Mouse (Mus musculus) gonadal fat pad, adult 2 months (tissue): ENCODE measurements around the gene Grhpr. TPM values are rescaled to one million over a fixed set of nuclear protein-coding genes. Genes with fewer than 3 reads are reported as not detected.
"Not testable (repeated sequence)": the region's sequence is repeated elsewhere in the genome, so short reads cannot be mapped to it uniquely, and the experiment has no call there.

Source experiments
- DNase-seq: peaks from one replicate; pipeline ENCODE4 v3.0.0-alpha.2; 2012; ENCODE audit warnings: low read depth
- polyA plus RNA-seq: library from polyadenylated mRNA; depleted of rRNA; stranded (reverse); fragments of >200 nt; gene quantifications from 2 replicates; pipeline ENCODE4 v1.2.3, GENCODE M21; 2012; rRNA removed

The Grhpr gene
- polyA plus RNA-seq, 1 experiment: 120 TPM

DNA sequence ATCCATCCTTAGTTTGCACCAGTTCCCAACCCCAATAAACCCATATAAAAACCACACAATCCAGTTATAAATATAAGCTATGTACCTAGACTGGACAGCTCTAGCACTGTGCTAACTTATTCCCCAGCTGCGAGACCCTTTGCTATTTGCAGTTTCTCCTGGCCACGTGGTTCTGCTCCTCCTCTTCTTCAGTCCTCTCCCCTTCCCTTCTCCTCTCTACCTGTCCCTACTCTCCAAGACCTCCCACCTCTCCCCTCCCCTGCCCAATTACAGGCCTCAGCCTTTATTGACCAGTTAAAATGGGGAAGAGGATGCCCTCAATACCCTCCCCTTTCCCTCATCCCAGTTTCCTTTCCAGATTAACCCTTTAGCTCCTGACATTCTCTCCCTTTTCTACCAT, 32.3 kb downstream of the Grhpr start:
- DNase-seq: no peak

DNA sequence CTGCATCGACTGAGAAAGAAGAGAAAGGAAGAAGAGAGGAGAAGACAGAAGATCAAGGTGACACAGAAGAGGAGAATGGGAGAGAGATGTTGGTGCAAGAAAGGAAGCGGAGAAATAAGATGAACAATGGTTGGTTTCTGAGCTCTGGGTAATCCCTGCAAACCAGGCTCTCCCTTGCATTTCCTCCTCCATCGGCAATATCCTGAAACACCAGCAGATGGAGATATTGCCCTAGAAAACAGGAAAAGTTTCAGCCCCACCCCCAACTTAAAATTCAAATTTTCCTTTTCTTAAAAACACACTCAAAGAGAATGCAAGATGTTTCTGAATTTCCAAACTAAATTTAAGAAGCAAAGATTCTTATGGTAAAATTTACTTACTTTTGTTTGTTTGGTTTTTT, 34.4 kb downstream of the Grhpr start:
- no peak for DNase-seq

GRCm38 (mm10) chr4:45018452-45018980, 37.3 kb downstream of the Grhpr start, which contains the start of gene Polr1e:
Polr1e (plus strand) TSS chr4:45018583.
- peak; percentile 47 for DNase-seq

DNA sequence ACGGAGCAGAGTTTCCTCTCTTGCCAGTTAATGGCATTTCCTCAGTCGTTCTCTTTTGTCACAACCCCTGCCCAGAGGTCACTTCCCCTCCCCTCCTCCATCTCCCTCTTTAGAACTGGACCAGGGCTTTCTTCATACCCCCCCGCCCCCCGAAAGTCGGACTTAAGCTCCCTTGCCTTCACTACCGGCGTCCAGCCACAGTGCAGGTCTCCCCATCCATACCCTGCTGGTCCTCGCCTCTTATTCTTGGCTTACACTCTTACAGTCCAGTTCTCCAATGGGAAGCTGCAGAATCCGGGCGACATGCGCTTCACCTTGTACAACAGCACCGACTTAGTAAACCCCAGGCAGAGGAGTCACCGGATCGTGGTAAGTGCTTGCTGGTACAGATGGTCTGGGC, 37.8 kb downstream of the Grhpr start:
- DNase-seq: no peak

DNA sequence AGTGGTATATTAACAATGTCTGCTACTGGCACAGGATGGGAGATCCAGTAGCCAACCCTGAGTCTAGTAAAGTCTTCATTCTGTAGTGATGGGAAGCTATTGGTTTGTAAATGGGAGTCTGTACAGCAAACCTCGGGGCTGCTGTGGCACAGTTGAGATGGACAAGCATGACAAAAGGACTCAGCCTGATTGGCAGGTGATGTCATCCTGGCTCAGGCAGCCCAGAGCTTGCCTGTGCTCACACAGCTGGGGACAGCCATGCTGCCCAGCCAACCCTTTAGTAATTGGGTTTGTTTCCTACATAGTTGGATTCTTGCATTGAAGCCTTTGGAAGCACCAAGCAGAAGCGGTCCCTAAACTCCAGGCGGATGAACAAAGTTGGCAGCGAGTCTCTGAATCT, 45.3 kb downstream of the Grhpr start:
- DNase-seq: no peak

DNA sequence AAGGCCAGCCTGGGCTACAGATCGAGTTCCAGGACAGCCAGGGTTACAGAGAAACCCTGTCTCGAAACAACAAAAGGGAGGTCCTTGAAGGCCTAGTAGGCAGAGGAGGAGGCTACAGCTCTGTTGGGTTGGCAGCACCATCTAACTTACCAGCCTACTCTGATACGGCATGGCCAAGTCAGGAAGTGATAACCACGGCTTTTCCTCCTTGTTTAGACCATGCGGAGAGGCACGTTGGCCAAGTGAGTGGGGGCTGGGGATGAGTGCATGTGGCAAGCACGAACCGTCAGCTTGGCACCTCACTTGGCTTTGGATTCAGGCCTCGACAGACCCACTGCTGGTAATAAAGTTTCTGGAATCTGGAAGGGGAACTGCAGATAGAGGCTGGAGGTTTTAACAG, 51.4 kb downstream of the Grhpr start:
- DNase-seq: no peak

DNA sequence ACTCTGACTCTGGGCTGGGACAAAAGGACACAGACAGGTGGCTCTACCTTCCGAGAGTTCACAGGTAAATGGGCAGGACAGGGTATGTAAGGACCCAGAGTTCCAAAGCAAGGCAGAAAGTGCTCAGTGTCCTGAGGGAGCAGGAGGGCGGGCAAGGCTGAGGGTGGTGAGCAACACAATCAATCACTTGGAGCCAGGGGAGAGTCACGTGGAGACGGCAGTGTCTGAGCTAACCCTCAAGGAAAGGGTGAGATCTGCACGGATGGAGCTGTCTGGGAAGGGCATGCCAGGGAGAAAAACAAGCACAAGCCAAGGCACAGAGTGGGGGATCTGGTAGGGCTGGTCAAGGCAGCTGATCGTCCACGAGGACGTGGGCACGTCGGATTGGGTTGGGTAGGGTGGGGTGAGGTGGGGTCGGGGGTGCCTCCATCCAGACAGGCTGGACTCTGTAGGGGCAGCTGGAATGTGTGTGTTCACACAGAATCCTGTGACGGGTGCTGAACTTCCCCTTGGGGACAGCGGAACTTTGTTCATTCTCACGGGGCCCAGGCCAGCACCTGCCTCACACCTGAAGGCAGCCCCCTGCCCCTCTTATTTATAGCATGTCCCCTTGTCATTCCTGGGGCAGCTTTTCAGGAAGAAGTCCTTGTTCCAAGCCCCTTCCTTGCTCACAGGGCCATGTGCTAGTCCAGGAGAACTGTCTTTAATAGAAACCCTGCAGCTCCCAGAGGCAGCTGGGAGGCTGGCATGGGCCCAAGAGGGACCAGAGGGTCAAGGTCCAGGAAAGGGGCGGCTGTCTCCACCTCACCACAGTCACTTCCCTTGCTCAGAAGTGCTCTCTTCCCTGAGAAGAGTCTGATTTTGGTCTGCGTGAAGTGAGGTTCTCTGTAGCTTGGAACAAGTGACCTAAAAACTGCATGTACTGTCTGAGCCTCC, 53.8 kb downstream of the Grhpr start:
- no peak for DNase-seq

DNA sequence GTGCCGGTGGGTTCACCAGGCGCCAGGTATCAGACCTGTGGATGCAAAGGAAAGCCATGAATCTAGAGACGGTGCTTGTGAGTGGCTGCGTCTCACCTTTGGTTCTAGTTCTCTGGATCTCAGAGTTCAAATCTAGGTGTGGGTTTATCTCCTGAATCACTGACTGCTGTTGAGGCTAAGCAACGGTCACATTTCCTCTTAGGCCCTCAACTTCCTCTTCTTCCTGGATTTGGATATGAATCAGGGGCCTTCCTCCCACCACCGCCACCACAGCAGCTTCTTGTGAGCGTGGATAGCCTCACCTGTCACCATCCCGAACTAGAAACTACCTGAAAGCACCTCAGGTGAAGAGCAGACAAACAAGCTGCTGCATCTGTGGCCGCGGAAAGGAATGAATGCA, 54.9 kb downstream of the Grhpr start:
- DNase-seq: no peak

DNA sequence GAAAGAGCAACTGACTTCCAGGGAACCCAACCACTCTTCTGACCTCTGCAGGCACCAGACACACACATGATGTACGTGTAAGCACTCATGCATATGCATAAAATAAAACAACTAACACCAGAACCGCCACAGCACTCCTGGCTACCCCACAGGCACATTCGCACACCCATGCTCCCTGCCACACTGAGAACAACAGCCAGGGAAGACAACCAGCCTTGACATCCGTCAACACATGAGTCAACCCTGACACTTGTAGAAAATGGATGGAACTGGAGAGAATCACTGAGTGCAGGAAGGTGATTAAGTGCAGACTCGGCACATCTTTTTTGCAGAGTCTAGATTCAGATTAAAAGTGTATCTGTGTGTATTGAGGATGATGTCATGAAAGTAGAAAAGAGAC, 55.4 kb downstream of the Grhpr start:
- DNase-seq: no peak

- DNase-seq: no peak
Observed at GRCm38 (mm10) chr4:45037455-45038410, 56.5 kb downstream of the Grhpr start.

DNA sequence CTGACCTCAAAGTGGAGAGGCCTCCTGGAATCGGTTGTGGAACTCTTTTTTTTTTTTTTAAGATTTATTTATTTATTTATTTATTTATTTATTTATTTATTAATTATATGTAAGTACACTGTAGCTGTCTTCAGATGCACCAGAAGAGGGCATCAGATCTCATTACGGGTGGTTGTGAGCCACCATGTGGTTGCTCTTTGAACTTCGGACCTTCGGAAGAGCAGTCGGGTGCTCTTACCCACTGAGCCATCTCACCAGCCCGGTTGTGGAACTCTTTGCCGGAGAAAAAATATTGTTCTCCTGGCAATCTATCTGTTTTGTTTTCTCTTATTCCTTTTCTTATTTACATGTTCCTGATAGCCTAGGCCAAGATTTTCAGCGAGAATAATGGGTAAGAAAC, 57.7 kb downstream of the Grhpr start:
- DNase-seq: not testable (repeated sequence)

GRCm38 (mm10) chr4:45039546-45039945, 58.4 kb downstream of the Grhpr start:
- DNase-seq: not testable (repeated sequence)

Other genes with a start within 250 kb of the Grhpr start
- gene Zcchc7, start 225.5 kb upstream of the Grhpr start, polyA plus RNA-seq: 16.8 and 18.4 TPM in 2 replicates
- gene Zbtb5, start 31.0 kb downstream of the Grhpr start, polyA plus RNA-seq: 12.1 and 12.9 TPM in 2 replicates
- 5.2 and 5.3 TPM in 2 replicates for gene Polr1e, start 37.2 kb downstream of the Grhpr start, polyA plus RNA-seq
- gene Fbxo10, start 103.2 kb downstream of the Grhpr start, polyA plus RNA-seq: 58.8 and 59.6 TPM in 2 replicates
- 68.9 and 86.6 TPM in 2 replicates for gene Tomm5, start 126.7 kb downstream of the Grhpr start, polyA plus RNA-seq
- gene Frmpd1, start 203.5 kb downstream of the Grhpr start, polyA plus RNA-seq: 0.23 and 0.34 TPM in 2 replicates